Mouse (Mus musculus) lung, adult 2 months (tissue): Measurements from ENCODE around the gene Hacd2.

ENCODE experiments used
- CTCF ChIP-seq: fragments of 200-500 bp; IDR thresholded peaks from 2 replicates; pipeline ENCODE4 v1.5.1; 2011; ENCODE audit warnings: mild to moderate bottlenecking, low read length, control low read depth; ENCODE audit not compliant: insufficient read depth
- POLR2A ChIP-seq: fragments of 200-500 bp; IDR thresholded peaks from 2 replicates; pipeline ENCODE4 v1.6.1; 2011; ENCODE audit warnings: low read depth, mild to moderate bottlenecking, control low read depth, low read length, borderline replicate concordance; ENCODE audit errors: extremely low read depth

DNA sequence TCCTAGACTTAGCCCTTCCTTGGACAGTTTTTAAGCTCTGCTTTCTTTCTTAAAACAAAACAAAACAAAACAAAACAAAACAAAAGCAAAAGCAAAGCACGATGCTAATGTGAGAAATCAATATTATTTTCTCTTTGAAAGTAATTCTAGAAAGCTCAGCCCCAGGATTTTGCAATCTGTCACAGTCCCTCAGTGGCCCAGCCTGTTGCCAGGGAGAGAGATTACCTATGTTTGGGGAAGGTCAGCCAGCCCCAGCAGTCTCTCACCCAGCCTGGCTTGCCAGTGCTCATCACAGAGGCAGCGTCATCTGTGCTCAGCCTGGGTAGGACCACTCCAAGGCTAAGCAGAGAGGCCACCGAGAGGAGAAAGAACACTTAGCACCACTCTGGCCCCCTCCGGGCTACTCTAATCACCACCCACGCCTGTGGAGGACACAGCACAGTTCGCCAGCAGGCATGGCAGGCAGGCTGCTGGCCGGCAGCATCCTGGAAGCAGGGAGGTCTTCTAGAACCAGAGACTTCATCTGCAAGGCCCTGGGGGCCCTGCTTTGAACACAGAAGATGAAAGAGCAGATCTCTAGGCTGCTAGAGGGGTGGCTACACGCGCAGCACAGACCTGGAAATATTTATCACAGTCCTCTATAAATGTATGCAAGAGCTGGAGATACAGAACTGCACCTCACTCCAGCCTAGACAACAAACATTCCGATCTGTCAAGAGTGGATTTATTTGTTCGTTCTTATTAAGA lies 117.8 kb downstream of the Hacd2 start:
- TF ChIP-seq CTCF, result no peak
- no peak for TF ChIP-seq POLR2A
